Mouse (Mus musculus) fibroblast of lung, adult 2 months (primary cell): ENCODE results near the gene Ints6l.

Source experiments
- DNase-seq: peaks from one replicate; pipeline ENCODE4 v3.0.0-alpha.2; 2011; ENCODE audit warnings: low read depth

Gene Ints6l

DNA sequence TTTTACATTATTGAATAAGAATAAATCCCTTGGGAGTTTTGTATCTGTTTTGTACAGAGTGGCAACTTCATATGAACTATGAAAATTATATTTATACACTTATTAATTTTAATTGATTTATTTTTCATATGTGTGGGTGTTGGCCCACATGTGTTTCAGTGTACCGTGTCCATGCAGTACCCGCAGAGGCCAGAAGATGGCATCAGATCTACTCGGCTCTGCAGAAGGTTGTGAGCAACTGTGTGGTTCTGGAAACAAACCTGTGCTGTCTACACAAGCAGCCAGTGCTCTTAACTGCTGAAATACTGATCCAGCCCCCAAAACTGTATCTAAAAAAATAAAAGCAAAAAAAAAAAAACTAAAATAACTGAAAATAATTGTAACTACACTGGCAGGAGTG is 76.6 kb downstream of the Ints6l start:
- DNase-seq: peak; percentile 11

DNA sequence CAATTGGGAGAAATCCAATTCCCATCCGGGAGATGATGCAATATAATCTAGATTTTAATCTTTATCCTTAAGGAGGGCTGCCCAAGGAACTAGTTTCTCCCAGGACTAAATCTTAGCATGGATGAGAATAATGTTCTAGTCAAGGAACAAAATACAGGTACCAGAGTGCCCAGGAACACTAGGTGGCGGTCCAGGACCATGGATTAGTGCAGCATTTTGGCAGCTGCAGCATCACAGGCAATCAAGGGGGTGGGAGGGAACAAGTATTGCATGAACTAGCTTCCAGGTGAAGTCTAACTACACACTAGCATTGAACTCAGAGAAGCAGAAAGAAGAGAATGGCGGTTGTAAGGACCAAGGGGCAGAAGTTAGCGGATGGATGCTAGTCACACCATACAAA is 82.5 kb downstream of the Ints6l start:
- no peak for DNase-seq

DNA sequence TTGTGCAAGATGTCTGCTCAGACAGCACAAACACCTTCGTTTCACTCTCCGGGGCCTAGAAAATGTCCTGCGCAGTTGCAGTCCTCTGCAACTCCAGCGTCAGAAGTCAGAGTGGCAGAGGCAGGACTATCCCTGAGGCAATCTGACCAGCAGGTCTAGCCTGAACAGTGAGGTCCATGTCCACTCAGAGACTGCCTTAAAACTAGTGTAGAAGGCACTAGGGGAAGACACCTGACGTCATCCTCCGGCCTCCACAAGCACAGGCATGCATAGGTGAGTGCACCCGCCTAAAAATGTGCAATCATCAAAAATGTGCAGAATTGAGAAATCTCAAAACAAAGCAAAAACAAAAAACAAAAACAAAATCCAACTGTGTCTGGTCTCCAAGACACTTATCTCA is 94.8 kb downstream of the Ints6l start, which contains the start of gene Gm648:
Gene Gm648, minus strand, starts transcription at position 101 of the 400 bp plus-strand sequence.
- DNase-seq: no peak

DNA sequence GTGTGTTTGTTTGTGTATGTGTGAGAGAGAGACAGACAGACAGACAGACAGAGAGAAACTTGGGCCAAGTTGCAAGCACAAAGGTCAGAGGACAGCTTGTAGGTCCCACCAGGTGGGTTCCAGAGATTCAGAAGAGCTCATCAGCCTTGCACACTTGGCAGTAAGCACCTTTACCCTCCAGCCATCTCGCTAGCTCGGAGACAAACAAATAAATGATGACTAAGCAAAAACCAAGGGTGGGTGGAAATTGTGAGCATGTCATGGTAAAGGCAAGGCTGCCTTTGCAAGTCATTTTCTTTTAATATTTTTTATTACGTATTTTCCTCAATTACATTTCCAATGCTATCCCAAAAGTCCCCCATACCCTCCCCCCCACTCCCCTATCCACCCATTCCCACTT is 98.9 kb downstream of the Ints6l start:
- DNase-seq: no peak
